Mouse (Mus musculus): ENCODE data around the gene Ggcx. TPM values are rescaled to one million over a fixed set of nuclear protein-coding genes. Genes with fewer than 3 reads are reported as not detected.
A peak's percentile ranks its signal among the peaks of the same experiment; 100 is the strongest.

Gene Ggcx
- polyA plus RNA-seq, 1 experiment from 2014 or later, result 26.8 TPM

DNA sequence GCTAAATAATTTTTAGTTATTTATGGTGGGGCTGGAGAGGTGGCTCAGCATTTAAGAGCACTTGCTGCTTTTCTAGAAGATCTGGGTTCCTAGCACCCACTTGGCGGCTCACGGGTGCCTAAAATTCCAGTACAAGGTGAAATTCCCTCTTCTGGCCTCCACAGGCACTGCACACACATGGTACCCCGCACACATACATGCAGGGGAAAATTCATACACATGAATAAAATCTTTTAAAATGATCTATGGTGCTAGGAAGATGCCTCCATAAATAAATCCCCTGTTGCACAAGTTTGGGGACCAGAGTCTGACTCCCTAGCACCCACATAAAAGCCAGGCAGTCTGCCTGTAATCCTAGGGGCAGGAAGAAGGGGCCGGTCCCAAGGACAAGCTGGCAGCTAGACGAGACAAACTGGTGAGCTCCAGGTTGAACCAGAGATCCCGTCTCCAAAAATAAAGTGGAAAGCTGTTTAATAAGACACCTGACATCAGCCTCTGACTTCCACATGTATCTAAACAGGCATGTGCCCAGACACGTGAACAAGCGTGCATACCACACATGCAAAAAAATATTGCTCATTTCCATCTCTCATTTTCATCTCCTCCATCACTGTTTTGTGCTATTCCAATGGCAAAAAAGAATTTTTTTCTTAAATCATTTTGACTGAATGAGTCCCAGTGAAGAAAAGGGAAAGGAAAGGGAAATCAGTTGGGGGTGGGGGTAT, 35.4 kb upstream of the Ggcx start:
- H3K27ac ChIP-seq, result no peak overlapping the region
- H3K9ac ChIP-seq, result no peak overlapping the region
- H3K4me1 ChIP-seq, result peaks cover 8% of the 10 kb centered on the region; the same call in 1 of the 2 replicates
- no peaks in the 10 kb centered on the region for H3K9me3 ChIP-seq
- no peak for ATAC-seq (ENCODE audit: low FRiP score, low read depth)
- no peak overlapping the region for H3K4me3 ChIP-seq
- WGBS, result 91% methylated on average over 8 of the region's 8 CpGs
- H3K27me3 ChIP-seq (replicated peaks), result peaks cover 15% of the 10 kb centered on the region
- H3K36me3 ChIP-seq, result no peaks in the 10 kb centered on the region
- no peak overlapping the region for H3K4me2 ChIP-seq (replicated peaks)

GRCm38 (mm10) chr6:72379377-72380130, 34.6 kb upstream of the Ggcx start:
- no peak overlapping the region; the same call in 1 of the 2 replicates for H3K9ac ChIP-seq
- H3K4me2 ChIP-seq (replicated peaks), result peak overlapping the region; percentile 70
- H3K36me3 ChIP-seq, result no peaks in the 10 kb centered on the region
- H3K4me1 ChIP-seq, result peaks cover 8% of the 10 kb centered on the region; the same call in 1 of the 2 replicates
- WGBS, result 45% methylated on average over 7 of the region's 7 CpGs
- H3K27ac ChIP-seq, result no peak overlapping the region
- no peak for ATAC-seq (ENCODE audit: low FRiP score, low read depth)
- peaks cover 15% of the 10 kb centered on the region for H3K27me3 ChIP-seq (replicated peaks)
- peak overlapping the region; percentile 40; the same call in 1 of the 2 replicates for H3K4me3 ChIP-seq
- H3K9me3 ChIP-seq, result no peaks in the 10 kb centered on the region

DNA sequence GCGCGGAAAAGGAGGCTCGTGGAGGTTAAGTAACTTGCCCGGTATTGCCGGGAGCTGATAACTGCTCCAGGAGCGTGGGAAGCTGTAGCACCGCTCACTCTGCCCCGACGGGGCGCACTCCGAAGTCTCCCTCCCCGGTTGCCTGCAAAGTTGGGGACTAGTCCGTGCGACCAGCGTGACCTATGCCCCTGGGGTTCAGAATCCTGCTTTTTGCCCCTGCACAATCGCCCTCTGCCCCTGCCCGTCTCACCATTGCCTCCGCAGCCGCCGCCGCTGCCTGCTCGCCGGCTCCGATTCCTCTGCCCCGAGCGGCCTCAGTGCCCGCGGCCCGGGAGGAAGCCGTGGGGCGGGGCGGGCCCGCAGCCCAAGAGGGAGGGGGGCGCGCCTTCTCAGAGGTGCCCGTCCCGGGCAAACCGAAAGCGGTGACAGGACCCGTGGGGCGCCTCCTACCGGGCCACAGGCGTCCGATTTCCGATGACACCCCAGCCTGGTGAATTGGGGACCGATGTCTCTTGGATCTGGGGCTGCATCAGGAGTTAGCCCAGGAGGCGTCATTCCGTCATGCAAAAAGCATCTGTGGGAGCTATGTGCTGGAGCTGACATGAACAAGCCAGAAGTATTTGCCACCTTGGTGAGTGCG, 33.9 kb upstream of the Ggcx start, which contains the start of gene Vamp5:
Gene Vamp5 (minus strand): TSS at position 338 of the 640 bp plus-strand sequence.
- Histone ChIP-seq H3K4me3 (peak within 1 kb of the TSS; percentile 40), H3K36me3 (no peaks in the 10 kb centered on the region), H3K9me3 (no peaks in the 10 kb centered on the region), H3K27me3 (replicated peaks) (peaks cover 15% of the 10 kb centered on the region), H3K9ac (peak within 1 kb of the TSS; percentile 30), H3K4me2 (replicated peaks) (peak within 1 kb of the TSS; percentile 70), H3K4me1 (peaks cover 8% of the 10 kb centered on the region; the same call in 1 of the 2 replicates), H3K27ac (no peak within 1 kb of the TSS)
- ATAC-seq (ENCODE audit: low FRiP score, low read depth), result peak; percentile 44; the same call in 1 of the 2 replicates
- WGBS, result 2% methylated on average over 49 of the region's 49 CpGs

GRCm38 (mm10) chr6:72382494-72382893, 31.6 kb upstream of the Ggcx start:
- Histone ChIP-seq H3K4me3 (no peak overlapping the region), H3K27ac (no peak overlapping the region), H3K4me2 (replicated peaks) (no peak overlapping the region), H3K9me3 (no peaks in the 10 kb centered on the region), H3K36me3 (no peaks in the 10 kb centered on the region), H3K27me3 (replicated peaks) (peaks cover 15% of the 10 kb centered on the region), H3K4me1 (peaks cover 8% of the 10 kb centered on the region; the same call in 1 of the 2 replicates), H3K9ac (no peak overlapping the region)
- no peak for ATAC-seq (ENCODE audit: low FRiP score, low read depth)
- 83% methylated on average over 6 of the region's 6 CpGs for WGBS

DNA sequence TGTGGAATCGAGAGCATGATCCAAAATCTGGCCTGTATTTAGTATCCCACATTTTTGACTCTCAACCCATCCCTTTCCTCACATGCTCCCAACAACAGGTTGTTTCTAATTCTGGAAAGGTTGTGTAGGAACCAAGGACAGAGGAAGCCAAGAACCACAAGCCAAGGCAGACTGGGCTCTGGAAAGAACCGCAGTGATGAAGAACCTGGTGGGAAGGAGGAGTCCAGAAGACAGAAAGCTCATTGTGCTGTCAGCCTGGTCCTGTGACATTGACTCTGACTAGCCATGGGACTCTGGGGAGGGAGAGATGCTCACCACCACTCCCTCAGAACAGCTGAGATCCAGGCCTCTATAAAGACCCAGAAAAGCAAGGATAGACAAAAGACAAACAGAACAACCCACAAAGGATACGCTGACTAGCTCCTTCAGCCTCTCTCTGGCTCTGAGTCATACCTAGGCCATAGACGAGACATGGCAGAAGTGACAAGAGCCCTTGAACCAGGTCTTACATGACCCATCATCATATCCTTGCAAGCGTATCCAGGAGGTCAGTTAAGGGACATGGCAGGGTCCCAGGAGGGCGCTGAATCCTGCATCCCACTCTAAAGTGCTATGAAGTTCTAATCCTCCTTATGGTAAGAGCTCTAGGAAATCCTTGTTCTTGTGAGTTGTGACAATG, 30.8 kb upstream of the Ggcx start:
- Histone ChIP-seq H3K9ac (no peak overlapping the region), H3K36me3 (no peaks in the 10 kb centered on the region), H3K27ac (no peak overlapping the region), H3K4me1 (peaks cover 8% of the 10 kb centered on the region; the same call in 1 of the 2 replicates), H3K27me3 (replicated peaks) (peaks cover 15% of the 10 kb centered on the region), H3K4me2 (replicated peaks) (no peak overlapping the region), H3K9me3 (no peaks in the 10 kb centered on the region), H3K4me3 (no peak overlapping the region)
- WGBS, result 84% methylated on average over 6 of the region's 6 CpGs
- no peak for ATAC-seq (ENCODE audit: low FRiP score, low read depth)

GRCm38 (mm10) chr6:72383952-72384351, 30.2 kb upstream of the Ggcx start:
- WGBS, result 93% methylated on average over 7 of the region's 7 CpGs
- H3K27ac ChIP-seq, result no peak overlapping the region

GRCm38 (mm10) chr6:72385258-72385657, 28.9 kb upstream of the Ggcx start:
- Histone ChIP-seq H3K4me2 (replicated peaks) (no peak overlapping the region), H3K36me3 (no peaks in the 10 kb centered on the region), H3K4me3 (no peak overlapping the region), H3K9me3 (no peaks in the 10 kb centered on the region), H3K9ac (no peak overlapping the region), H3K27ac (no peak overlapping the region), H3K27me3 (replicated peaks) (peaks cover 14% of the 10 kb centered on the region), H3K4me1 (peaks cover 12% of the 10 kb centered on the region)
- 89% methylated on average over 4 of the region's 4 CpGs for WGBS
- ATAC-seq (ENCODE audit: low FRiP score, low read depth), result no peak

More at GRCm38 (mm10) chr6:72383952-72384351, 30.2 kb upstream of the Ggcx start:
- Histone ChIP-seq H3K4me2 (replicated peaks) (no peak overlapping the region), H3K9me3 (no peaks in the 10 kb centered on the region), H3K4me1 (peaks cover 8% of the 10 kb centered on the region; the same call in 1 of the 2 replicates), H3K27me3 (replicated peaks) (peaks cover 17% of the 10 kb centered on the region), H3K36me3 (no peaks in the 10 kb centered on the region), H3K9ac (no peak overlapping the region), H3K4me3 (no peak overlapping the region)
- ATAC-seq (ENCODE audit: low FRiP score, low read depth), result no peak

DNA sequence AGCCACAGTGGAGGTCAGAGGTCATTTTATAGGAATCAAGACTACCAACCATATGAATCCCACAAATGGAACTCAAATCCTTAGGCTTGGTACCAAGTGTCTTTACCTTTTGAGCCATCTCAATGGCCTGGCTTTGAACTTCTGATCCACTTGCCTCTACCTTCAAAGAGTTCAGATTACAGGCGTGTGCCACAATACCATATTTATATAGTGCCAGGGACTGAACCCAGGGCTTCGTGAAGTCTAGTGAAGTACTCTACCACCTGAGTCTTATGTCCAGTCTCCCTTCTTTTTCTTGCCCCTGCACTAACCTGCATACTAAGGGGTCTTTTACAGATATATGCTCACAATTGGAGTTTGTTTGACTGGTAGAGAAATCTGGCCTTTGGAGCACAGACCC, 27.5 kb upstream of the Ggcx start:
- Histone ChIP-seq H3K4me1 (peaks cover 11% of the 10 kb centered on the region; the same call in 1 of the 2 replicates), H3K36me3 (no peaks in the 10 kb centered on the region), H3K27ac (no peak overlapping the region), H3K4me2 (replicated peaks) (no peak overlapping the region), H3K9ac (no peak overlapping the region), H3K27me3 (replicated peaks) (peaks cover 15% of the 10 kb centered on the region; the same call in 1 of the 2 replicates), H3K4me3 (no peak overlapping the region), H3K9me3 (no peaks in the 10 kb centered on the region)
- no peak for ATAC-seq (ENCODE audit: low FRiP score, low read depth)
- 87% methylated on average over 2 of the region's 2 CpGs for WGBS

DNA sequence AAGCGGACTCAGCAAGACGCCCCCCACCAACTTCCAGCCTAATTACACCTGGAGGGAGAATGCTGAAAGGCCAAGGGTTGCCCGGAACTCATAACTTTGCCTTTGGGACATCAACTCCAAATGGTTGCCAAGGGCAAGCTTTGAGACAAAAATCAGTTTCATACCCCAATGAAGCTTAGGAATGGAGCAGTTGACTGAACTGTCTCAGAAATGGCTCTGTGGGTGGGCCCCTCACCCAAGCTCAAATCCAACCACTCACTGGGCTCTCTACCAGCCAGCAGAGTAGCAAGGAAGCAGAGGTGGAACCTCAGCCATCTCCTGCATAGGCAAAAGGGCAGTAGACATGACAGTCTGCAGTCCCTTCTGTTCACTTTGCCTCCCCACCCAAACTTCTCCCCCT, 26.3 kb upstream of the Ggcx start:
- ATAC-seq (ENCODE audit: low FRiP score, low read depth), result no peak
- 79% methylated on average over 3 of the region's 3 CpGs for WGBS

DNA sequence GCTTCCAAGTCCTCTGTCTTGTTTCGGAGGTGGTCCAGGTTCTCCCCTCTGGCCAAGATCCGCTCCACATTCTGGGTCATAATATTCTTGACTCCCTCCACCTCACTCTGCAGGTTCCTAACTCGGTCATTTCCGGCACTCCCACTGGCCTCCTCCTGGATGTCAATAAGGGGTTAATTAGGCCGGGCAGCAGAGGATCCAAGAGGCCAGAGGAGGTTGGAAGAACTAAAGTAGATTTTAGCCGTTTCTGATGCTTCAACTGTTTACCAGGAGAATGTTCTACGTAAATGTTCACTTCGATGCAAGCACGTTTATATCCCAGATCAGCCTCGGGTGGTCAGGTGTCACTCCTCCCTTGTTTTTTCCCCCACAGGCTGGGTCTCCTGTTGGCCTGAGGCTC, 25.8 kb upstream of the Ggcx start:
- Histone ChIP-seq H3K4me3 (no peak overlapping the region), H3K36me3 (no peaks in the 10 kb centered on the region), H3K4me2 (replicated peaks) (no peak overlapping the region), H3K4me1 (peaks cover 11% of the 10 kb centered on the region; the same call in 1 of the 2 replicates), H3K27me3 (replicated peaks) (peaks cover 15% of the 10 kb centered on the region; the same call in 1 of the 2 replicates), H3K9me3 (no peaks in the 10 kb centered on the region), H3K27ac (no peak overlapping the region), H3K9ac (no peak overlapping the region)
- no peak for ATAC-seq (ENCODE audit: low FRiP score, low read depth)
- WGBS, result 68% methylated on average over 10 of the region's 10 CpGs

More for the DNA sequence above, 26.3 kb upstream of the Ggcx start:
- Histone ChIP-seq H3K36me3 (no peaks in the 10 kb centered on the region), H3K4me3 (no peak overlapping the region), H3K9me3 (no peaks in the 10 kb centered on the region), H3K27me3 (replicated peaks) (peaks cover 15% of the 10 kb centered on the region; the same call in 1 of the 2 replicates), H3K27ac (no peak overlapping the region), H3K9ac (no peak overlapping the region), H3K4me1 (peaks cover 11% of the 10 kb centered on the region; the same call in 1 of the 2 replicates), H3K4me2 (replicated peaks) (no peak overlapping the region)

DNA sequence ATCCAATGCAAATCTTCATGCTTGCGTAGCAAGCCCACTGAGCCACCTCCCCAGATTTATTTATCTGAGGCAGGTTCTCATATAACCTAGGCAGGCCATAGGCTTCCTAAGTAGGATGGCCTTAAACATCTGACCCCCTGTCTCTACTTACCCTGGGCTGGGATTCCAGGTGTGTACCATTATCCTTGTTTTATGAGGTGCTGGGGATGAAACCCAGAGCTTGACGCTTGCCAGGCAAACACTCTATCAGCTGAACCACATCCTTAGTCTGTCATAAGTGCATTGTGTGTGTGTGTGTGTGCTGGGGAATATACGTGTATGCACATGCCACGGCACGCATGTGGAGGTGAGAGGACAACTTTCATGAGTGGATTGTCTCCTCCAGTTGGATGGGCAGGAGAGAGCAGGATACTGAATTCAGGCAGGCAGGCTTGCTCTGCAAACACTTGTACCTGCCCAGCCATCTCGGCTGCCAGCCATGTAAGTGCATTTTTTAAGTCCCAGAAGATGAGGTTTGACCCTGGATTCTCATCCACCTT, 25.2 kb upstream of the Ggcx start:
- no peaks in the 10 kb centered on the region for H3K9me3 ChIP-seq
- no peak overlapping the region for H3K4me2 ChIP-seq (replicated peaks)
- H3K27me3 ChIP-seq (replicated peaks), result peaks cover 15% of the 10 kb centered on the region; the same call in 1 of the 2 replicates
- WGBS, result 85% methylated on average over 6 of the region's 6 CpGs
- H3K4me3 ChIP-seq, result no peak overlapping the region
- H3K9ac ChIP-seq, result no peak overlapping the region
- peaks cover 11% of the 10 kb centered on the region; the same call in 1 of the 2 replicates for H3K4me1 ChIP-seq
- H3K36me3 ChIP-seq, result no peaks in the 10 kb centered on the region
- no peak overlapping the region for H3K27ac ChIP-seq
- ATAC-seq (ENCODE audit: low FRiP score, low read depth), result no peak

All from neural tube, embryonic 12.5 days (tissue).